Mouse (Mus musculus) heart, embryonic 14.5 days (tissue): ENCODE measurements around the gene Dock9. TPM values are rescaled to one million over a fixed set of nuclear protein-coding genes. Genes with fewer than 3 reads are reported as not detected.

Experiments
- ATAC-seq: fragments of 200-750 bp; cut with Nextera tagmentation; 2 replicates; pipeline ENCODE4 v1.8.0; 2017; ENCODE audit warnings: low read depth, moderate TSS enrichment; ENCODE audit not compliant: insufficient number of reproducible peaks, insufficient read depth, low FRiP score
- H3K27ac ChIP-seq, 2 experiments: fragments of 200-500 bp in 1 of 2; fragments of 300-500 bp in 1 of 2; sonication (generic) in 1 of 2; replicated peaks in 1 of 2; 2 replicates each; pipeline ENCODE4 v1.5.1; 2012 to 2014; ENCODE audit warnings: low read depth in 2 of 2, low read length in 2 of 2, control low read depth in 1 of 2, mild to moderate bottlenecking in 1 of 2, mixed read lengths in 1 of 2; ENCODE audit not compliant: control insufficient read depth in 1 of 2, insufficient read depth in 1 of 2
- H3K27me3 ChIP-seq: fragments of 300-500 bp; sonication (generic); 2 replicates; pipeline ENCODE4 v1.6.1; 2014; ENCODE audit warnings: mild to moderate bottlenecking, low read length, control low read depth; ENCODE audit not compliant: control insufficient read depth, insufficient read depth
- H3K36me3 ChIP-seq: fragments of 300-500 bp; sonication (generic); 2 replicates; pipeline ENCODE4 v1.6.1; 2014; ENCODE audit warnings: mild to moderate bottlenecking, control low read depth, low read length, mixed read lengths; ENCODE audit not compliant: control insufficient read depth, insufficient read depth
- H3K4me1 ChIP-seq, 2 experiments: fragments of 200-500 bp in 1 of 2; fragments of 300-500 bp in 1 of 2; sonication (generic) in 1 of 2; 2 replicates each; pipeline ENCODE4 v1.6.1; 2012 to 2014; ENCODE audit warnings: low read length in 2 of 2, control low read depth in 1 of 2, mixed read lengths in 1 of 2; ENCODE audit not compliant: control insufficient read depth in 2 of 2, insufficient read depth in 2 of 2
- H3K4me2 ChIP-seq: fragments of 300-500 bp; sonication (generic); 2 replicates; pipeline ENCODE4 v1.6.1; 2014; ENCODE audit warnings: mild to moderate bottlenecking, low read length
- H3K4me3 ChIP-seq, 2 experiments: fragments of 200-500 bp in 1 of 2; fragments of 300-500 bp in 1 of 2; sonication (generic) in 1 of 2; 2 replicates each; pipeline ENCODE4 v1.5.1; 2012 to 2014; ENCODE audit warnings: low read length in 2 of 2, mild to moderate bottlenecking in 2 of 2, control low read depth in 1 of 2, low read depth in 1 of 2, moderate library complexity in 1 of 2; ENCODE audit not compliant: control insufficient read depth in 1 of 2, insufficient read depth in 1 of 2
- H3K9ac ChIP-seq: fragments of 300-500 bp; sonication (generic); 2 replicates; pipeline ENCODE4 v1.6.1; 2014; ENCODE audit warnings: mild to moderate bottlenecking, low read length
- H3K9me3 ChIP-seq: fragments of 300-500 bp; sonication (generic); 2 replicates; pipeline ENCODE4 v1.6.1; 2016; ENCODE audit warnings: low read length, control low read depth; ENCODE audit not compliant: control insufficient read depth
- WGBS: fragments of 180-500 bp; shearing (Covaris S2); extraction: QIAGEN DNeasy Blood & Tissue Kit; methylation state at CpG from one replicate; pipeline ENCODE4 v1.1.7; 2014; 5-methylcytosine and 5-hydroxymethylcytosine counted together
- polyA plus RNA-seq: library from polyadenylated mRNA; unstranded; fragments of >200 nt; fragmentation: Nextera tagmentation; extraction: Ambion mirVana; gene quantifications from 2 replicates; pipeline ENCODE4 v1.2.1, GENCODE M21; 2014

The Dock9 gene
- polyA plus RNA-seq, 1 experiment from 2014 or later: 8.4 TPM

DNA sequence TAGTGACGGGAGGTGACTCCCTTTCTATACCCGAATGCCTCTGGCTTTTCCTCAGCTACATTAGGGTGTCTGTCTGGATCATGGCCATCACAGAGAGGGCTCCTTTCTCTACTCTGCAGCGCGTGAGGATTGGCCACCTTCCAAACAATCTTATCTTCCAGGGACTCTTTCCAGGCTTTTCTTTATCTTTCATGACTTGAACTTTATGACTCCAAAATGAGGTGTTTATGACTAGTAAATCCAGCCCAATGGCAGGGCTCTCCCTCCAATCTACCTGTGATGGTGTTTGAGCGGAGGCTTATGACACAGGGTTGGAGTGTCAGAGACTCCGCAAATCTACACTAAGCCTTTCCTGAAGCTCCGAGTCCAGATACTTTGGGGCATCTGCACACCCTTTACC, 256.4 kb downstream of the Dock9 start:
- Histone ChIP-seq H3K4me2 (no peak overlapping the region), H3K9ac (no peak overlapping the region), H3K27ac (no peak overlapping the region), H3K9me3 (no peaks in the 10 kb centered on the region), H3K36me3 (0 out of 2 replicates have a peak, but pooled peaks cover 6% of the 10 kb centered on the region), H3K4me3 (no peak overlapping the region), H3K27me3 (no peaks in the 10 kb centered on the region), H3K4me1 (peaks cover 7 to 14% of the 10 kb centered on the region in 2 experiments; a peak in 3 of 4 replicates)
- ATAC-seq: no peak
- WGBS: 39% methylated on average over 7 of the region's 7 CpGs

DNA sequence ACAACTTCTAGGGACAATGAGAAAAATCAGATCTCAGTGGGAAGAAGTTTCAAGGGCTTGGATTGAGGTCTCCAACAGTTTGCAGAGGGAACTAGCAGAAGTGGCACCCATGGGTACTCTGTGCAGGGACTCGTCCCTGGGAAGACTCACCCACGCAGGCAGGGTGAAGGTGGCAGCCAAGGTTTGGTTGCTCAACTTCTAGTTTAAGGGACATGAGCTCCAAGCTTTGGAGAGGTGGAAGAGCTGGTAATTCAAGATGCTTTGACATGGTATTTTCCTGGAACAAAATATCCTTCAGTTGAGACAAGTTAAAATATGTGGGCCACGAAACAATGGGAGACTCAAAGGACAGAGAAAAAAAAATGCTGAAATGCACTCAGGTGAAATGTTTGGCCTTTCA, 263.1 kb downstream of the Dock9 start:
- H3K27ac ChIP-seq: no peak overlapping the region
- no peak overlapping the region for H3K4me2 ChIP-seq
- H3K9ac ChIP-seq: no peak overlapping the region
- H3K9me3 ChIP-seq: no peaks in the 10 kb centered on the region
- no peaks in the 10 kb centered on the region for H3K36me3 ChIP-seq
- 72% methylated on average over 3 of the region's 3 CpGs for WGBS
- H3K4me1 ChIP-seq: 0 out of 4 replicates have a peak, but pooled peaks cover 0 to 6% of the 10 kb centered on the region in 2 experiments
- H3K4me3 ChIP-seq: no peak overlapping the region
- H3K27me3 ChIP-seq: no peaks in the 10 kb centered on the region
- ATAC-seq: no peak

DNA sequence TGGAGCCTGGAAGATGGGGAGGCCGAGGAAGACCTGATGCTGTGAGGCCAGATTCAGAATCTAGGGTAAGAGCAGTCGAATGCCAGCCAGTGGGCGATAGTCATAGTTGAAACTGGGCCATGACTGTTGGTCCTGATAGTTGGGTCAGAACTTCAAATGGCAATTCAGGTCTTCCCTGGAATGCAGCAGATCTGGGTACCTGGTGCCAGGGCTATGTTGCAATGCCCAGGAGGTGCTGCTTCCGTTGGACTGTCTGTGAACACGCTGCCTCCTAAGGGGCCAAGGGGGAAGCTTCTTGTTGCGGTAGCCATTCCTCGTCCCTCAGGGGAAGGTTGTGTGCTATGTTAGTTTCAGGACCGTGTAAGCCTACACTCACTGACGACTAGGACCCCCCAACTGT, 266.8 kb downstream of the Dock9 start:
- Histone ChIP-seq H3K27ac (no peak overlapping the region), H3K4me2 (no peak overlapping the region), H3K27me3 (no peaks in the 10 kb centered on the region), H3K4me3 (no peak overlapping the region), H3K4me1 (no peaks in the 10 kb centered on the region), H3K9ac (no peak overlapping the region), H3K36me3 (no peaks in the 10 kb centered on the region), H3K9me3 (no peaks in the 10 kb centered on the region)
- ATAC-seq: no peak
- WGBS: 82% methylated on average over 9 of the region's 9 CpGs

DNA sequence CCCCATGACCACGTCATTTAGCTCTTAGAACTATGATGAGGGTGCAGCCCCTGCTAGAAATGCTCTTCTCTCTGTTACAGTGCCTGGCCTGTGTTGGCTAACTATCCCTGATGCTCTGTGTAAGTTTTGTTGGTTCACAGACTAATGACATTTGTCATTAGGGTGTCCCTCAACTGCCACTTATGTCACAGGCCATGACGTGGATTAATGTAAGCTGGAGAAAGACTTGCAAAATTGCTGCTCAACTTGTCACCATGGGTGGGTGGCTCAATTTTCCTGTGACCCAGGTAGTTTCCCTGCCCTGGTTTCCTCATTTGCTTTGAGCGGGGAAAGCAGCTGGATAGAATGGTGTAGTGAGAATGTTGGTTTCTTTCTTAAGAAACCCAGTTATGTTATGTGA, 269.8 kb downstream of the Dock9 start:
- H3K27me3 ChIP-seq: no peaks in the 10 kb centered on the region
- H3K9ac ChIP-seq: no peak overlapping the region
- 75% methylated on average over 3 of the region's 3 CpGs for WGBS
- no peaks in the 10 kb centered on the region for H3K4me1 ChIP-seq
- H3K36me3 ChIP-seq: no peaks in the 10 kb centered on the region
- no peak for ATAC-seq
- no peak overlapping the region for H3K4me3 ChIP-seq
- H3K27ac ChIP-seq: no peak overlapping the region
- H3K4me2 ChIP-seq: no peak overlapping the region
- H3K9me3 ChIP-seq: no peaks in the 10 kb centered on the region

DNA sequence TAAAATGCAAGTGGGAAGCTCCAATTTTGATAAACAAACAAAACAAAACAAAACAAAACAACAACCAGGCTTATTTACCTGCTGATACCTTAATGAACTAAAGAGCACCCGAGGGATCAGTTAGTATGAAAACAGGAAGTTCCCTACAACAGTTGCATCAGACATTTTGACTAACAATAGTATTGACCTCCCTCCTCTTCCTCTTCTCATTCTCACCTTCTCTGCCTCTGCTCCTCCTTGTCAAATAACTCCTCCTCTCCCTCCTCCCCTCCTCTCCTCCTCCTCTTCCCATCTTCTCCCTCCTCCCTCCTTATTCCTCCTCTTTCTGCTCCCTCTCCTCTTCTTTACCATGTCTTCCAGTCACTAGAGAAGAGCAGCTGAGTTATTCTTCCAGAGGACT, 270.4 kb downstream of the Dock9 start:
- peaks cover 1% of the 10 kb centered on the region in 2 experiments; a peak in 3 of 4 replicates for H3K4me1 ChIP-seq
- no peak overlapping the region for H3K4me3 ChIP-seq
- H3K9ac ChIP-seq: no peak overlapping the region
- no peak for ATAC-seq
- H3K36me3 ChIP-seq: no peaks in the 10 kb centered on the region
- no peak overlapping the region for H3K27ac ChIP-seq
- WGBS: 68% methylated on average over 1 of the region's 1 CpGs
- H3K9me3 ChIP-seq: no peaks in the 10 kb centered on the region
- H3K4me2 ChIP-seq: no peak overlapping the region
- no peaks in the 10 kb centered on the region for H3K27me3 ChIP-seq

DNA sequence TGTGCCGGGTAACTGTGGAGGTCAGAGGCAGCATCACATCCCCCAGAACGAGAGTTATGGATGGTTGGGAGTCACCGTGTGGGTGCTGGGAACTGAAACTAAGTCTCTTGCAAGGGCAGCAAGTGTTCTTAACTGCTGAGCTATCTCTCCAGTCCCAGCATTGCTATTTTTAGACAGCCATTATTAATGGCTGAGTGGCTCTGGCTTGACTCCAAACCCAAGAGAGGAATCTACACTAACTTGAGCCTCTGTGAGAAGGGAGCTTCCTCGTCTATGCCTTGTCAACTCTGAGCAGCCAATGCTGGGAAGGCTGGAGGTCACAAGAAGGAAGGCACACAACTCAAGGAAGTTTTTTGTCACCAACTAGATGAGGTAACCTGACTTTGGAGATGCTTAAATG, 275.9 kb downstream of the Dock9 start:
- Histone ChIP-seq H3K27ac (peak overlapping the region; percentile 62 to 67), H3K9me3 (no peaks in the 10 kb centered on the region), H3K36me3 (no peaks in the 10 kb centered on the region), H3K4me1 (peaks cover 14 to 15% of the 10 kb centered on the region in 2 experiments), H3K9ac (no peak overlapping the region), H3K4me3 (no peak overlapping the region), H3K4me2 (no peak overlapping the region; the same call in 1 of the 2 replicates), H3K27me3 (no peaks in the 10 kb centered on the region)
- no peak for ATAC-seq
- 36% methylated on average over 4 of the region's 4 CpGs for WGBS

DNA sequence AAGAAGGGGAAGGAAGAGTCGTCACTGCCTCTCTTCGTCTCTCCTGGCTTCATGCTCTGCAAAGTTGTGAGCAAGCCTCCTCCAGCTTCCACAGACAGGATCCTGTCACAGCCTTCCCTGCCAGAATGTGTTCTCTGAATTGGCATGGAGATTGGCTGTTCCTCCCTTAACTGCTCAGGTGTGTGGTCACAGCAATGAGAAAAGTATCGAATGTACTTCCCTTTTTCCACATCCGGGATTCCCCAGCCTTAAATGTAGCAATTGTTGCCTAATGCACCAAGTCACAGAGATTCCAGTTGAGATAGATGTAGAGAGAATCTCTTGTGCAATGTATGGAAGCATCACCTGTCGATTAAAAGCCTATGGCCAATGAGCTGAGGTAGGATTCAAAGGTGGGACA, 280.8 kb downstream of the Dock9 start:
- 81% methylated on average over 5 of the region's 5 CpGs for WGBS
- Histone ChIP-seq H3K4me1 (peaks cover 9 to 10% of the 10 kb centered on the region in 2 experiments), H3K9ac (no peak overlapping the region), H3K27ac (no peak overlapping the region), H3K4me2 (no peak overlapping the region), H3K27me3 (no peaks in the 10 kb centered on the region), H3K4me3 (no peak overlapping the region), H3K9me3 (no peaks in the 10 kb centered on the region), H3K36me3 (no peaks in the 10 kb centered on the region)
- ATAC-seq: no peak

DNA sequence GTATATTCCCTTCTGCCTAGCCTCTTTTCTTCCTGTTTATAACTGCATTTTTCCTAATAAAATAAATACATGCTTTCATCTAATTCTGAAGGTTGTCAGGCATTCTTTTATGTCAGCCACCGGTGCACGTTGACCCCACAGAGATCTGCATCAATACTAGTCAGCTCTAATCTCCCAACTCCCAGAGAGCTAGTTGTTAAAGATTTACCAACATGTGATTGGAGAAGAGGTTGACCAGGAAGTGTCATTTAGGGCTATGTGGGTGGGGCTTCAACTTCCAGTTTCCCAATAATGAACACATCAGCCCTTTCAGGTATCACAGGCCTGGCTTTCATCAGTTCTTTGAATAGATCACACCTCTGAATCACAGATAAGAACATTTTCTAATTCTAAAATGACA, 288.7 kb downstream of the Dock9 start:
- ATAC-seq: no peak
- WGBS: 79% methylated on average over 2 of the region's 2 CpGs
- Histone ChIP-seq H3K4me1 (peaks cover 3 to 5% of the 10 kb centered on the region in 2 experiments; a peak in 2 of 4 replicates), H3K4me2 (no peak overlapping the region), H3K36me3 (no peaks in the 10 kb centered on the region), H3K27ac (no peak overlapping the region), H3K9me3 (no peaks in the 10 kb centered on the region), H3K27me3 (peaks cover 29% of the 10 kb centered on the region), H3K9ac (no peak overlapping the region), H3K4me3 (no peak overlapping the region)
